Mouse (Mus musculus): ENCODE measurements at regions not wholly inside any gene's neighbourhood (a gene's known extent, or its start where the extent isn't known, plus 50 kb on each side); places are given as distances from the start of the nearest gene placed in this dataset.

GRCm38 (mm10) chr8:127994898-127995297 lies 363.5 kb upstream of the Nrp1 start:
- Histone ChIP-seq H3K4me1 (replicated peaks; ENCODE audit: control insufficient read depth, insufficient read depth, low read length) (0 out of 2 replicates have a peak, but pooled peaks cover 4% of the 10 kb centered on the region), H3K9ac (replicated peaks; ENCODE audit: low read depth, low read length) (no peak overlapping the region), H3K27ac (ENCODE audit: low read length) (no peak overlapping the region), H3K36me3 (ENCODE audit: control insufficient read depth, insufficient read depth) (no peaks in the 10 kb centered on the region), H3K27me3 (replicated peaks; ENCODE audit: control insufficient read depth, insufficient read depth, low read length) (no peaks in the 10 kb centered on the region), H3K4me2 (ENCODE audit: low read length) (no peak overlapping the region), H3K9me3 (ENCODE audit: control insufficient read depth, low read length) (no peaks in the 10 kb centered on the region), H3K4me3 (replicated peaks; ENCODE audit: low read length) (no peak overlapping the region)
- 71% methylated on average over 1 of the region's 1 CpGs for WGBS
- ATAC-seq, result no peak

DNA sequence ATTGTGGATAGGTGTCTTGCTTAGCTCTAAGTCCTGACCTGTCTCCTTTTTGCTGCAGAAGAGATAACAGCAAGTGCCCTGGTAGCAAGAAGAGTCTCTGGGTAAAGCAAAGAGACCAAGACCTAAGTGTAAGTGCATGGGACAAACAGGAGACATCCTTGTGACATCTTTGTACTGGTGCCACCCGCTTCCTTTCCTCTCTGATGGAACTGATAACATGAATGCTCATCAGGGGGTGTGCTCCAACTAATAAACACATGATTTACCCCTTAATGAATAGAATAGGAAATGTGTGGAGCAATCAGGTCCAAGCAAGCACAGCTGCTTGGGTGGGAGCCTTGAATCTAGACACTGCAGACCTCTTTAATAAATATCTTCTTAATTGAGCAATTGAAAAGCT lies 362.9 kb upstream of the Nrp1 start:
- no peak overlapping the region for H3K4me3 ChIP-seq (replicated peaks; ENCODE audit: low read length)
- no peak overlapping the region for H3K27ac ChIP-seq (ENCODE audit: low read length)
- 0 out of 2 replicates have a peak, but pooled peaks cover 4% of the 10 kb centered on the region for H3K4me1 ChIP-seq (replicated peaks; ENCODE audit: control insufficient read depth, insufficient read depth, low read length)
- H3K36me3 ChIP-seq (ENCODE audit: control insufficient read depth, insufficient read depth), result no peaks in the 10 kb centered on the region
- WGBS, result 77% methylated on average over 1 of the region's 1 CpGs
- no peak for ATAC-seq
- no peak overlapping the region for H3K9ac ChIP-seq (replicated peaks; ENCODE audit: low read depth, low read length)
- H3K4me2 ChIP-seq (ENCODE audit: low read length), result no peak overlapping the region
- H3K9me3 ChIP-seq (ENCODE audit: control insufficient read depth, low read length), result no peaks in the 10 kb centered on the region
- H3K27me3 ChIP-seq (replicated peaks; ENCODE audit: control insufficient read depth, insufficient read depth, low read length), result no peaks in the 10 kb centered on the region

- H3K4me2 ChIP-seq (ENCODE audit: low read length), result no peak overlapping the region
- H3K4me3 ChIP-seq (replicated peaks; ENCODE audit: low read length), result no peak overlapping the region
- no peaks in the 10 kb centered on the region for H3K36me3 ChIP-seq (ENCODE audit: control insufficient read depth, insufficient read depth)
- peaks cover 13% of the 10 kb centered on the region for H3K4me1 ChIP-seq (replicated peaks; ENCODE audit: control insufficient read depth, insufficient read depth, low read length)
- no peaks in the 10 kb centered on the region for H3K27me3 ChIP-seq (replicated peaks; ENCODE audit: control insufficient read depth, insufficient read depth, low read length)
- H3K27ac ChIP-seq (ENCODE audit: low read length), result no peak overlapping the region
- H3K9me3 ChIP-seq (ENCODE audit: control insufficient read depth, low read length), result no peaks in the 10 kb centered on the region
- ATAC-seq, result no peak
- no peak overlapping the region for H3K9ac ChIP-seq (replicated peaks; ENCODE audit: low read depth, low read length)
- 64% methylated on average over 2 of the region's 2 CpGs for WGBS
Measured at GRCm38 (mm10) chr8:128002386-128002785, 356.0 kb upstream of the Nrp1 start.

GRCm38 (mm10) chr8:128002806-128003205 lies 355.6 kb upstream of the Nrp1 start:
- peaks cover 13% of the 10 kb centered on the region for H3K4me1 ChIP-seq (replicated peaks; ENCODE audit: control insufficient read depth, insufficient read depth, low read length)
- H3K27me3 ChIP-seq (replicated peaks; ENCODE audit: control insufficient read depth, insufficient read depth, low read length), result no peaks in the 10 kb centered on the region
- no peak for ATAC-seq
- H3K27ac ChIP-seq (ENCODE audit: low read length), result no peak overlapping the region
- WGBS, result 93% methylated on average over 1 of the region's 1 CpGs
- H3K36me3 ChIP-seq (ENCODE audit: control insufficient read depth, insufficient read depth), result no peaks in the 10 kb centered on the region
- H3K4me3 ChIP-seq (replicated peaks; ENCODE audit: low read length), result no peak overlapping the region
- H3K9me3 ChIP-seq (ENCODE audit: control insufficient read depth, low read length), result no peaks in the 10 kb centered on the region
- H3K9ac ChIP-seq (replicated peaks; ENCODE audit: low read depth, low read length), result no peak overlapping the region
- no peak overlapping the region for H3K4me2 ChIP-seq (ENCODE audit: low read length)

- Histone ChIP-seq H3K4me1 (replicated peaks; ENCODE audit: control insufficient read depth, insufficient read depth, low read length) (peaks cover 13% of the 10 kb centered on the region), H3K4me2 (ENCODE audit: low read length) (no peak overlapping the region), H3K9ac (replicated peaks; ENCODE audit: low read depth, low read length) (no peak overlapping the region), H3K9me3 (ENCODE audit: control insufficient read depth, low read length) (no peaks in the 10 kb centered on the region), H3K27ac (ENCODE audit: low read length) (peak overlapping the region; percentile 27; the same call in 1 of the 2 replicates), H3K27me3 (replicated peaks; ENCODE audit: control insufficient read depth, insufficient read depth, low read length) (no peaks in the 10 kb centered on the region), H3K4me3 (replicated peaks; ENCODE audit: low read length) (no peak overlapping the region), H3K36me3 (ENCODE audit: control insufficient read depth, insufficient read depth) (no peaks in the 10 kb centered on the region)
- WGBS, result 45% methylated on average over 1 of the region's 1 CpGs
- no peak for ATAC-seq
Measured at GRCm38 (mm10) chr8:128003385-128003784, 355.0 kb upstream of the Nrp1 start.

- H3K4me3 ChIP-seq (replicated peaks; ENCODE audit: low read length), result no peak overlapping the region
Measured at GRCm38 (mm10) chr8:128003881-128004286, 354.5 kb upstream of the Nrp1 start.

DNA sequence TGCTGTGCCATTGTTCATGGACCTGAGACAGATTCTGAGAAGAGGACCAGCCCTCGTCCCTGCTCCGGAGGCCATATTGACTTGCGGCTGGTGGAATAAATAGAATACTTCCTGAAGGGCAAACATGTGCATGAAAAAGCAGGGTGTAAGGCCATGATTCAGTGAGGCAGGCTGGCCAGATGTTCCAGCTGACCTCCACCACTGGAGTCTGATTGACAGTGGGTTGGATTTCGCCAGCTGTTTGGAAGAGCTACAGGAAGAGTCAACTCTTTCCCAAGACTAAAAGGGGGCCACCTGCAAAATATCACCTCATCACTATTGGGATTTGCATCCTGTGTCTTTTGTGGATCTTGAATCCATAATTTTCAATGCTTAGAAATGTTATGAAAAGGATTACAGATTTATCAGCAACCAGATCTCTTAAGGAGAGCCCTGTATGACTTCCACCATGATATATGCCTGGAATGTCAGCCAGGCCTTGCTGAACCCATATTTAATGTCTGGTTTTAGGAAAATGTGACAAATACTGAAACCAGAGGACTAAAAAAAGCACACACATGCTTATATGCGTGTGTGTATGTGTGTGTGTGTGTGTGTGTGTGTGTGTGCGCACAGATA lies 348.9 kb upstream of the Nrp1 start:
- H3K4me1 ChIP-seq (replicated peaks; ENCODE audit: control insufficient read depth, insufficient read depth, low read length), result peaks cover 1% of the 10 kb centered on the region; the same call in 1 of the 2 replicates
- no peak for ATAC-seq
- no peak overlapping the region for H3K27ac ChIP-seq (ENCODE audit: low read length)
- H3K9me3 ChIP-seq (ENCODE audit: control insufficient read depth, low read length), result no peaks in the 10 kb centered on the region
- H3K9ac ChIP-seq (replicated peaks; ENCODE audit: low read depth, low read length), result no peak overlapping the region
- H3K4me3 ChIP-seq (replicated peaks; ENCODE audit: low read length), result no peak overlapping the region
- 92% methylated on average over 6 of the region's 6 CpGs for WGBS
- no peak overlapping the region for H3K4me2 ChIP-seq (ENCODE audit: low read length)
- no peaks in the 10 kb centered on the region for H3K36me3 ChIP-seq (ENCODE audit: control insufficient read depth, insufficient read depth)
- H3K27me3 ChIP-seq (replicated peaks; ENCODE audit: control insufficient read depth, insufficient read depth, low read length), result no peaks in the 10 kb centered on the region

More at GRCm38 (mm10) chr8:128003881-128004286, 354.5 kb upstream of the Nrp1 start:
- H3K27ac ChIP-seq (ENCODE audit: low read length), result peak overlapping the region; percentile 27
- peak; percentile 79 for ATAC-seq
- no peak overlapping the region for H3K9ac ChIP-seq (replicated peaks; ENCODE audit: low read depth, low read length)
- H3K27me3 ChIP-seq (replicated peaks; ENCODE audit: control insufficient read depth, insufficient read depth, low read length), result no peaks in the 10 kb centered on the region
- no peaks in the 10 kb centered on the region for H3K36me3 ChIP-seq (ENCODE audit: control insufficient read depth, insufficient read depth)
- H3K4me1 ChIP-seq (replicated peaks; ENCODE audit: control insufficient read depth, insufficient read depth, low read length), result peaks cover 13% of the 10 kb centered on the region
- H3K9me3 ChIP-seq (ENCODE audit: control insufficient read depth, low read length), result no peaks in the 10 kb centered on the region
- no peak overlapping the region for H3K4me2 ChIP-seq (ENCODE audit: low read length)
- WGBS, result 17% methylated on average over 3 of the region's 3 CpGs

DNA sequence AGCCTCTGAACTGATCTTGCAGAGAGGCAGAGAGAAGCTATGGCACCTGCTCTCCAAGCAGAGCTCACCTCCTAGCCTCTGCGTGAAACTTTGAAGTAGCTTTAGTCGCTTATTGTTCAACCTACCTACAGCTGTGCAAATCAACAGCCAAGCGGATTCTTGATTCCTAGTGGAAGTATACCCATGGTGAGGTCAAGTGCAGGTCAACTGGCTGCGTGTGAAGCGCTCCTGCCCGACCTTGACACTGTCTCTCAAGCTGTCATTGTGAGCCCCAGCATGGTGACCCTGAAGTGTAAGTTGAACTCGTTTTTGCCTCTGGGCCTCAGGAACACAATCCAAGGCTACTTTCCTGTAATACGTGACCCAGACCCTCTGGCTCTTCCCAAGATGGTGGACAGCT lies 341.2 kb upstream of the Nrp1 start:
- Histone ChIP-seq H3K36me3 (ENCODE audit: control insufficient read depth, insufficient read depth) (no peaks in the 10 kb centered on the region), H3K27me3 (replicated peaks; ENCODE audit: control insufficient read depth, insufficient read depth, low read length) (no peaks in the 10 kb centered on the region), H3K27ac (ENCODE audit: low read length) (no peak overlapping the region), H3K4me3 (replicated peaks; ENCODE audit: low read length) (no peak overlapping the region), H3K4me1 (replicated peaks; ENCODE audit: control insufficient read depth, insufficient read depth, low read length) (no peaks in the 10 kb centered on the region), H3K9ac (replicated peaks; ENCODE audit: low read depth, low read length) (no peak overlapping the region), H3K9me3 (ENCODE audit: control insufficient read depth, low read length) (no peaks in the 10 kb centered on the region), H3K4me2 (ENCODE audit: low read length) (no peak overlapping the region)
- 73% methylated on average over 8 of the region's 8 CpGs for WGBS
- ATAC-seq, result no peak

GRCm38 (mm10) chr8:128023661-128024060 lies 334.7 kb upstream of the Nrp1 start:
- Histone ChIP-seq H3K9ac (replicated peaks; ENCODE audit: low read depth, low read length) (no peak overlapping the region), H3K4me2 (ENCODE audit: low read length) (no peak overlapping the region), H3K4me1 (replicated peaks; ENCODE audit: control insufficient read depth, insufficient read depth, low read length) (peaks cover 13% of the 10 kb centered on the region), H3K36me3 (ENCODE audit: control insufficient read depth, insufficient read depth) (no peaks in the 10 kb centered on the region), H3K27ac (ENCODE audit: low read length) (no peak overlapping the region), H3K9me3 (ENCODE audit: control insufficient read depth, low read length) (no peaks in the 10 kb centered on the region), H3K4me3 (replicated peaks; ENCODE audit: low read length) (no peak overlapping the region), H3K27me3 (replicated peaks; ENCODE audit: control insufficient read depth, insufficient read depth, low read length) (no peaks in the 10 kb centered on the region)
- 86% methylated on average over 2 of the region's 2 CpGs for WGBS
- no peak for ATAC-seq

DNA sequence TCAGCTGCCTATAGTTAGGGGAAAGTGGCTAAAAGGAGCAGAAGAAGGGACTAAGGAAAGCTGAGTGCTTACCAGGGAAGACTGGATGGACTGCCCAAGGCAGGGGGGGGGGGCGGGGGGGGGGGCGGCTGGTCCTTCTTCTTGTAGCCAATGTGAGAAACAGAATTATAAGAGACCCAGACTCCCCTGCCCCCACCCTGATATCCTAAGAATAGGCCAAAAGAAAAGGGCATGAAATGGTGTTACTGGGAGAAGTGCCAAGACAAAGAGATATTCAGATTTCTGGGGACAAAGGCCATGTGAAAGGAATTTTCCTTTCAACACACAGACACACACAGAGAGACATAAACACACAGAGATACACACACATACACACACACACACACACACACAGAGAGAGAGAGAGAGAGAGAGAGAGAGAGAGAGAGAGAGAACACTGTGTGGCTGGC lies 333.6 kb upstream of the Nrp1 start:
- Histone ChIP-seq H3K4me3 (replicated peaks; ENCODE audit: low read length) (no peak overlapping the region), H3K9me3 (ENCODE audit: control insufficient read depth, low read length) (no peaks in the 10 kb centered on the region), H3K4me2 (ENCODE audit: low read length) (no peak overlapping the region), H3K36me3 (ENCODE audit: control insufficient read depth, insufficient read depth) (no peaks in the 10 kb centered on the region), H3K4me1 (replicated peaks; ENCODE audit: control insufficient read depth, insufficient read depth, low read length) (peaks cover 13% of the 10 kb centered on the region), H3K9ac (replicated peaks; ENCODE audit: low read depth, low read length) (no peak overlapping the region), H3K27me3 (replicated peaks; ENCODE audit: control insufficient read depth, insufficient read depth, low read length) (no peaks in the 10 kb centered on the region), H3K27ac (ENCODE audit: low read length) (peak overlapping the region; percentile 60)
- peak; percentile 65 for ATAC-seq
- no CpG with 5 or more reads among the region's 2 CpGs for WGBS
